Mouse (Mus musculus) ES-Bruce4 (cell line): ENCODE results near the gene Dst.

Source experiments
- CTCF ChIP-seq: IDR thresholded peaks from one replicate; pipeline ENCODE4 v1.8.1; 2011; ENCODE audit warnings: low read depth, low read length
- POLR2A ChIP-seq: IDR thresholded peaks from one replicate; pipeline ENCODE4 v1.8.1; 2011; ENCODE audit warnings: low read length; ENCODE audit not compliant: insufficient read depth

DNA sequence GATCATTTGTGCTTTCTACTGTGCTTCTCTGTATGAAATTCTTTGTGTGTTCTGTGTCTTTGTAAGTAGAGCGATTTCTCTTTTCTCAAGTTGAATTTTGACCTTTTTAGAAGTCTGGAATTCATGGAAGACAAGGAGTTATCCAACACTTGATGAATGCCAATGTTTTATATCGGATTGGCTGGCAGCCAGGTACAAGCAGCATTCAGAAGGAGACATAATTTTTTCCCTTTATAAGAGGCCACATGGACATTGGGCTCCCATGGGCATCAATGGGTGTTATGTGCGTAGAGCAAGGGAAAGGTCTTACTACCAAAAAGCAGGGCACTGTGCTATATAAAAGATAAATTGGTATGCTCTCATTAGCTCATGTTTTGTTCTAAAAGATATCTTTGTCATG, 139.3 kb downstream of the Dst start:
- TF ChIP-seq CTCF (no peak), POLR2A (no peak)
